Mouse (Mus musculus) neutrophil, adult 83 days (primary cell): ENCODE data around the gene Ltbp4. TPM values are rescaled to one million over a fixed set of nuclear protein-coding genes. Genes with fewer than 3 reads are reported as not detected.

Source experiments
- total RNA-seq, 2 experiments: library from RNA; stranded (reverse); gene quantifications; one replicate each; pipeline ENCODE4 v1.2.4; 2023

Ltbp4 gene
- total RNA-seq, result under 1 TPM in 1 of 2 experiments, not detected in 1; 0.53 TPM

DNA sequence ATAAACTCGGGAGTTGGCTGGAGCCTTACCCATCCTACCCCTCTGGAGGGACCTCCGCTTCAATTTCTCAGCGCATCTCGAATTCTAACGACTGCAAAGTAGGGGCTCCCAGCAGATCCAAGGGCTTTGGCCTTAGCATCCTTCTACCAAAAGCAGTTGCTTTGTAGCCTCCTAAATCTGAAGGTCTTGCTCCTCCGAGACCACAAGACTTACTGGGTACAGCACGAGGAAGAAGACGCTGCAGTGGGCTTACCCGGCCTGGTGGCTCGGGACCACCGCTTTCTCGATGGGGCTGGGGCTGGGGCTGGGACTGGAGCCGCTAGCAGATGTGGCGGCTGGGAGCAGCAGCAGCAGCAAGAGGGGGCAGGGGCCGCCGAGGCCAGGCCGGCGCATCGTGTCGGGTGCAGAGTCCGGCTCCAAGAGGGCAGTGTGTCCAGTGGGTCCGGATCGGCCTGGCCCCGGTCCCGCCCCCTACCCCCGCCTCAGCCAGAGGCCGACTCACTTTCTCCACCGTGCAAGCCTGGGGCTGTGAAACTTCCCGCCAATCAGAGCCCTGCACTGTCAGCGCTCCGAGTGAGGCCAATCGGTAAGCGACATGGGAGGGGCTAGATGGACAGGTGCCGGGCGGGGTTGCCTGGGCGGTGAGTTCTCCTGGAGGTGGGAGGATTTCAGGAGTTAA, at the start of gene Ltbp4:
TSS of gene Ltbp4 (minus strand) at position 518 of the 679 bp plus-strand sequence.

GRCm38 (mm10) chr7:27356861-27357594, 19.5 kb upstream of the Ltbp4 start, which contains the start of gene Gm20479:
Gene Gm20479 (minus strand): TSS chr7:27357419.

DNA sequence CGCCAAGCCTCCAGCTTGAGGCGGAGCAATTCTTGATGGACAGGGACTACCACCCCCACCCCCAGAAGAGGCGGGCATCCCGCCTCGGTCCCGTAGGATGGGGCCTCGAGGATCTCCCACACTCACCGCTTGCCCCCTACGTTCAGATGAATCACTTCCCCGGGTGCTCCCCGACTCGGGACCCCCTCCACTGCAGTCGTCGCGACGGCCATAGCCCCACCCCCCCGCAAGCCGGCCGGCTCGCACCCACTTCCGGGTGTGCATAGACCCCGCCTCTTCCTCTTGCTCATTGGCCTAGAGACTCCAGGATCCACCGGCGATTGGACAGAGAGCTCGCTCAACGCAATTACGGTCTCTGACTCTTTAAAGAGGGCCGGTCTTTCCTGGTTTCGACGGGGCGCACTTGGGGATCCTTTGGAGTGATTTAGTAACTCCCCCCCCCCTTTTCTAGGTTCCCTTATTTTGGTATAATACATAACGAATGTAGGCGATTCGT, 18.3 kb upstream of the Ltbp4 start, which contains the start of gene Shkbp1:
TSS of gene Shkbp1 (minus strand) at position 275 of the 496 bp plus-strand sequence.

DNA sequence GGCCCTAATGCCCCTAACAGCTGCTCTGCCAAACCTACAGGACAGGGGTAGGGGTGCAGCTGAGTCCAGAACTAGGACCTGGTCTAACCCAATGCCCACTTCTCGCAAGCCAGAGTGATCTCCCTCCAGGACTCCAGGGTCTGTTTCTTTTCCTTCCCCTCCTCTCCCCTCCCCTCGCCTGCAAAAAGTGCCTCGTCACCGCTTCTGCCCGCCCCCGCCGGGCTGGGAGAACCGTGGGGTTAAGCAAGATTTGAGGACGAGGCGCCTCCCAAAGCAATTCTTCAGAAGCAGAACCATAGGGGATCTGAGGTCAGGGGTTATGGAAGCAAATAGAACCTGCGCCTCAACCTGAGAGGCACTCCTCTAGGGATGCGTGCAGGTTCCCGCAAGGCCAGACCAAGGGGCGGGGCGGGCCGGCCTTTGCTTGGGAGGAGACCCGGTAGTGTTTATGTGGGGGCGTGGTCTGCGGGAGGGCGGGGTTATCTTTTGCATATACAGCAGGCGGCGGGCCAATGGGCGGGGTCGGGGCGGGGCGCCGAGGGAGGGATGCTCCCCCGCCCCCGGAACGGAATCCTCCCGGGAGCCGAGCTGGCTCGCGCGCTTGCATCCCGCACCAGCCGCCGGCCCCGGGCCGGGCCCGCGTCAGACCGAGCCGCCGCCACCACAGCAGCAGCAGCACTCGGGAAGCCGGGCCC, 79.1 kb downstream of the Ltbp4 start, which contains the start of gene Numbl:
TSS of gene Numbl (plus strand) at position 229 of the 695 bp plus-strand sequence.

Other genes starting within 250 kb of the Ltbp4 start
- gene Cyp2f2, start 217.8 kb downstream of the Ltbp4 start, total RNA-seq, result not detected
- gene Cyp2t4, start 184.0 kb downstream of the Ltbp4 start, total RNA-seq, result not detected
- 10 to 100 TPM; 37.6 to 41.4 TPM for gene Egln2, start 170.9 kb downstream of the Ltbp4 start, total RNA-seq
- gene Rab4b, start 158.8 kb downstream of the Ltbp4 start, total RNA-seq, result 10 to 100 TPM; 84.6 to 99.7 TPM
- not detected for gene Gm21983, start 156.6 kb downstream of the Ltbp4 start, total RNA-seq
- not detected for gene Mia, start 156.5 kb downstream of the Ltbp4 start, total RNA-seq
- gene BC024978, start 141.9 kb downstream of the Ltbp4 start, total RNA-seq, result 1 to 10 TPM; 3.6 to 3.9 TPM
- gene Snrpa, start 141.4 kb downstream of the Ltbp4 start, total RNA-seq, result 10 to 100 TPM; 50.6 to 55.7 TPM
- gene Itpkc, start 109.0 kb downstream of the Ltbp4 start, total RNA-seq, result 1 to 10 TPM; 8.4 to 8.9 TPM
- gene Coq8b, start 104.7 kb downstream of the Ltbp4 start, total RNA-seq, result 10 to 100 TPM; 17.5 to 19.2 TPM
- 1 to 10 TPM; 3.7 to 3.9 TPM for gene Numbl, start 79.3 kb downstream of the Ltbp4 start, total RNA-seq
- 10 to 100 TPM; 97.3 to 98.6 TPM for gene Shkbp1, start 18.3 kb upstream of the Ltbp4 start, total RNA-seq
- 10 to 100 TPM in 1 of 2 experiments, 1 to 10 TPM in 1; 4.6 to 10.3 TPM for gene Gm20479, start 19.7 kb upstream of the Ltbp4 start, total RNA-seq
- under 1 TPM; 0.11 to 0.61 TPM for gene Sptbn4, start 110.0 kb upstream of the Ltbp4 start, total RNA-seq
- gene Blvrb, start 110.3 kb upstream of the Ltbp4 start, total RNA-seq, result 10 to 100 TPM; 58.1 to 91.3 TPM
- 10 to 100 TPM; 21.8 to 24.6 TPM for gene Sertad3, start 136.1 kb upstream of the Ltbp4 start, total RNA-seq
- 10 to 100 TPM; 30.7 TPM for gene Sertad1, start 149.2 kb upstream of the Ltbp4 start, total RNA-seq
- under 1 TPM; 0.90 to 0.92 TPM for gene Prx, start 161.6 kb upstream of the Ltbp4 start, total RNA-seq
- under 1 TPM; 0.22 to 0.26 TPM for gene Hipk4, start 185.6 kb upstream of the Ltbp4 start, total RNA-seq
- gene Pld3, start 215.5 kb upstream of the Ltbp4 start, total RNA-seq, result 10 to 100 TPM; 13.9 to 18.2 TPM
- gene 2310022A10Rik, start 215.5 kb upstream of the Ltbp4 start, total RNA-seq, result 10 to 100 TPM; 14.1 to 14.2 TPM